Mouse (Mus musculus) spleen, postnatal 10 days (tissue): ENCODE measurements around the gene Vav1.
"Not testable (repeated sequence)": the region's sequence is repeated elsewhere in the genome, so short reads cannot be mapped to it uniquely, and the experiment has no call there.

Experiments used
- DNase-seq, 2 experiments: peaks; one replicate each; pipeline ENCODE4 v3.0.0; 2021 to 2022; ENCODE audit warnings: low spot score in 2 of 2

Gene Vav1

DNA sequence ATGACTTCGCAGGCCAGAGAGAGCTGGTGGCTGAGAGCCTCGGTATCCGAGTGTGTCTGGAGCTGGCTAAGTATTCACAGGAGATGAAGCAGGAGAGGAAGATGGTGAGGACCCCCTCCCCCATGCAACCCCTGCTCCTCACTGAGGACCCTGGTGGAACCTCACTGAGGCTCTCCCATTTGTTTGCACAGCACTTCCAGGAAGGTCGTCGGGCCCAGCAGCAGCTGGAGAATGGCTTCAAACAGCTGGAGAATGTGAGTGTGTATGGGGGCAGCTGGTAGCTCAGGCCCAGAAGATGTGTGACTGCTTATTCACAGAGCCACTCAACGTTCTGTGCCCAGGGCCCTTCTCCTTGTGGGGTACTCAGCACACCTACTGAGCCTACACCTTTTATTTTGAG, 25.6 kb upstream of the Vav1 start:
- DNase-seq: no peak

DNA sequence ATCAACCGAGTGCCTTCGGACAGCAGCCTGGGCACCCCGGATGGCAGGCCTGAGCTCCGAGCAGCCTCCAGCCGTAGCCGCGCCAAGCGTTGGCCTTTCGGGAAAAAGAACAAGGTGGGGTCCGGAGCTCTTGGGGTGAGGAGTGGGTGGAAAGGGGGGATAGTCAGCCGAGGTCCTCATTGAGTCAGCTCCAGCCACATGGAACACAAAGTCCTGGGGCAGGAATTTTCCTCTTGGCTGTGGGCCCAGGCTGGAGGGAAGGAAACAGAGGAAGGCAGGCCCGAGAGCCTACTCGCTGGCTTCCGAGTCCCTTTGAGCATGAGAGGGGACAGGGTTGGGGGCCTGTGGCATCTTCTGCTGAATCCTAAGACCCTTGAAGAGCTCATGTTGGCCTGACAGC, 23.5 kb upstream of the Vav1 start:
- no peak for DNase-seq

DNA sequence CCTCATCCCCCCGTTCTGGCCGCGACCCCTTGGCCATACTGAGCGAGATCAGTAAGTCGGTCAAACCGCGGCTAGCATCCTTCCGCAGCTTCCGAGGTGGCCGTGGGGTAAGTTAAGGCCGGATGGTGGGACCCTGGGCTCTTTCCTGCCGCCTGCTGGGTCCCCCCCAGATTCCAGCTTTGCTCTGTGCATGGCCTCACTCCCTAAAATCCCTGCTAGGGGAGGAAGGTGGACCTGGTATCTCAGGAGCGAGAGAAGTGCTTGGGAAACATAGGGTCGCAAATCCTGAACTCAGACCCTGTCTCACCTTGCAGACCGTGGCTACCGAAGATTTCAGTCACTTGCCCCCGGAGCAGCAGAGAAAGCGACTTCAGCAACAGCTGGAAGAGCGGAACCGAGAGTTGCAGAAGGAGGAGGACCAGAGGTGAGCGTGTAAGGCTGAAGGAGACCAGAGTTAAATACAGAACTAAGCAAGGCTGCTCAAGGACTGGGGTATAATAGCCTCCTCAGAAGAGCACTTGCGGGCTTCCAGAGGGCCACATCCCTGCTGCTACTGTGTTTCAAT, 21.9 kb upstream of the Vav1 start:
- no peak for DNase-seq

DNA sequence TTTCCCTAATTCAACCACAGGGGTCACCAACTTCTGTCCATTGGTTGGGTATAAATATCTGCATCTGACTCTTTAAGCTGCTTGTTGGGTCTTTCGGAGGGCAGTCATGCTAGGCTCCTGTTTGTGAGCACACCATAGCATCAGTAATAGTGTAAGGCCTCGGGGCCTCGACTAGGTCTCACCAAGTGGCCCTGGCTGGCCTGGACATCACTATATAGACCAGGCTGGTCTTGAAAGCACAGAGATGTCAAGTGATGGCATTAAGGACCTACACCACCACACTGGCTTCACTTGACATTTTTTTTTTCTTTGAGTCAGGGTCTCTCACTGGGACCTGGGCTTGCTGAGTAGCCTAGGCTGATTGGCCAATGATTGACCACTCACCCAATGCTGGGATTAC, 20.7 kb upstream of the Vav1 start:
- DNase-seq: no peak

DNA sequence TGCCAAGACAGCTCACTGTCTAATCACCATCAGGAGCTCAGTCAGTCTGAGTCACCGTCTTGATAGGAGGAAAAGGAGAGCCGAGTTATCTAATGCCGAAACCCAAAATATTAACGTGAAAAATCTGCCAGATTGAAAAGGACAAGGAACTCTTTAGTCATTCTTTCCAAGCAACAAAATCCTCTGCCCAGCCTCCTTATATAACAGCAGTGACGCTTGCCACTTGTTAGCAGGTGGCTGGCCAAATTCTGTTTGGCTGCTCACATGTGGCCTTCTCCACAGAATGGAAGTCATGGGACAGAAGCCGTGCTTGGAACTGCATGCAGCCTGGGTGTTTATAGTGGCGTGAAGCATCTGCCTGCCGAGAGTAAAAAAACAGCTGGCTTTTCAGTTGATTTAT, 19.2 kb upstream of the Vav1 start:
- no peak for DNase-seq

DNA sequence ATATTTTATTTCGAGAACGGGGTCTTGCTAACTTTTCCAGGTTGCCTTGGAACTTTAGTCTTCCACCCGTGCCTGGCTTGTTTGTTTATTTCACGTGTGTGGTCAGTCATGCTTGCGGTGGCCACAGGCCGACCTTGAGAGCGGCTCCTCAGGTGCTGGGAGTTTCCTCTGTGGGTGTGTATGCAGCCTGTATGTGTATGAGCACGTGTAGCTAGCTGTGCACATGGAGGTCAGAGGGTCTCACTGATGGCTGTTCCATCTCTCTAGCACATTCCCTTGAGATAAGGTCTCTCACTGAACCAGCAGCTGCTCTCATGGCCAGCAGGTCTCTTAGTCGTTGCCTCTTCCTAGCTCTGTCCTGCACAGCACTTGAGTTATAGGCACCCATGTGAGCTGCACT, 18.5 kb upstream of the Vav1 start:
- DNase-seq: no peak

DNA sequence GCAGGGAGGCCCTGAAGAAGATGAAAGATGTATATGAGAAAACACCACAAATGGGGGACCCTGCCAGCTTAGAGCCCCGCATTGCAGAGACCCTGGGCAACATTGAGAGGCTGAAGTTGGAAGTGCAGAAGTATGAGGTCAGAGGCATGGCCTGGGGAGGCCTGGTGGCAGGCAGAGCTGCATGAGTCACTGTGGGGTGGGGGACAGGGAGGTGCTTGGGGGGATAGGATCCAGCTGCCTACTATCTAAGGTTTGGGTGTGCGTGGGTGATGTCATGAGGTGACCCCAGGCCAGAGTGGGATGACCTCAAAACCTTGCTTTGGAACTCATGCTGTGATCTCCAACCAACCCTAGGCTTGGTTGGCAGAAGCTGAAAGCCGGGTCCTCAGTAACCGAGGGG, 17.6 kb upstream of the Vav1 start:
- no peak for DNase-seq

DNA sequence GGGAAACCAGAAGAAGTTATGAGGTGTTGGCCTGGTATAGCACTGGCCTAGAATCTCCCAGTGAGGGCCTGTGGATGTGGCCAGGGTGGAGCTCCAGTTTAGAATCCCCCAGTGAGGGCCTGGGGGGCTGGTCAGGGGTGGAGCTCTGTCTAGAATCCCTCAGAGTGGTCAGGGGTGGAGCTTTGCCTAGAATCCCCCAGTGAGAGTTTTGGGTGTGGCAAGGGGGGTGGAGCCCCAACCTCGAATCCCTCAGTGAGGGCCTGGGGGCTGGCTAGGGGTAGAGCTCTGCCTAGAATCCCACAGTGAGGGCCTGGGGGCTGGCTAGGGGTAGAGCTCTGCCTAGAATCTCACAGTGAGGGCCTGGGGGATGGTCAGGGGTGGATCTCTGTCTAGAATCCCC, 17.1 kb upstream of the Vav1 start:
- no peak for DNase-seq

DNA sequence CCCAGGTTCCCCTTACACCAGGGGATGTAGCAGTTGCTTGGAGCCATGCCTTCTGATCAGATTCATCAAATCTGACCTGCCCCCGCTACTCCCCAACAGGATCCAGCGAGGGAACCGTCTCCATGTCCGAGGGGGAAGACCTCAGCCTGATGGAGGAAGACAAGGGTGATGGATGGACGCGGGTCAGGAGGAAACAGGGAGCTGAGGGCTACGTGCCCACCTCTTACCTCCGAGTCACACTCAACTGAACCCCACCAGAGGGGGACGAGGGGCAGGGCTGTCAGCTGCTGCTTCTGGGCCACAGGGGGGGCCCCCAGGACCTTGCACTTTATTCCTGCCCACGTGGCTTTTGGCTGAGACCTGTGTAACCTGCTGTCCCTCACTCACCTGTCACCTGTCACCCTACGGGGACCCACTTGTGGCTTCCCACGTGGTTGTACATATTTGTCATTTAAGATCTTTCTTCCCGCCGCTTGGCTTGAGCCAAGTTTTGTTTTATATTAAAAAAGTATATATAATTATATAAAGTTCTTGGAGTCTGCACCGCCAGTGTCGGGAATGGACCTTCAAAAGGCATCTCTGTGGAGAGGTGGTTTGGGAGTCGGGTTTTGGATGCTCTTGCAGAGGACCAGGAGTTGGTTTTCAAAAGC, 15.9 kb upstream of the Vav1 start:
- DNase-seq: no peak

DNA sequence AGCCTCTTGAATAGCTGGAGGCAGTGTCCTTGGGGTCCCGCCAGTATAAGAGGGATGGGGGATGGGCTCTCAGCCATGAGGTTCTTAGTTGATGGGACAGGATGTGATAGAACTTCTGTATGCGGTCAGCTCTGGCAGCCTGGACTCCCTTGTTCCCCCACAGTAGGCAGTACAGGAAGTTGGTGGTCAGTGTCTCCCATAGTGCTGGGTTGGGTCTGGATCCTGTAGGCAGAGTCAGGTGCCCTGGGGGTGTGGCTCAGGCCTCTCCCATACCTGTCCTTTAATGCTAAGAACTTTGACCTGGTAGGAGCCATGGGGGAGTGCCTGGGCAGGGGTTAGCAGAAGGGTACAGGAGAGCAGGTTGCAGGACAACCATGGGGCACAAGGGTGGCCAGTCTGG, 14.7 kb upstream of the Vav1 start:
- no peak for DNase-seq

DNA sequence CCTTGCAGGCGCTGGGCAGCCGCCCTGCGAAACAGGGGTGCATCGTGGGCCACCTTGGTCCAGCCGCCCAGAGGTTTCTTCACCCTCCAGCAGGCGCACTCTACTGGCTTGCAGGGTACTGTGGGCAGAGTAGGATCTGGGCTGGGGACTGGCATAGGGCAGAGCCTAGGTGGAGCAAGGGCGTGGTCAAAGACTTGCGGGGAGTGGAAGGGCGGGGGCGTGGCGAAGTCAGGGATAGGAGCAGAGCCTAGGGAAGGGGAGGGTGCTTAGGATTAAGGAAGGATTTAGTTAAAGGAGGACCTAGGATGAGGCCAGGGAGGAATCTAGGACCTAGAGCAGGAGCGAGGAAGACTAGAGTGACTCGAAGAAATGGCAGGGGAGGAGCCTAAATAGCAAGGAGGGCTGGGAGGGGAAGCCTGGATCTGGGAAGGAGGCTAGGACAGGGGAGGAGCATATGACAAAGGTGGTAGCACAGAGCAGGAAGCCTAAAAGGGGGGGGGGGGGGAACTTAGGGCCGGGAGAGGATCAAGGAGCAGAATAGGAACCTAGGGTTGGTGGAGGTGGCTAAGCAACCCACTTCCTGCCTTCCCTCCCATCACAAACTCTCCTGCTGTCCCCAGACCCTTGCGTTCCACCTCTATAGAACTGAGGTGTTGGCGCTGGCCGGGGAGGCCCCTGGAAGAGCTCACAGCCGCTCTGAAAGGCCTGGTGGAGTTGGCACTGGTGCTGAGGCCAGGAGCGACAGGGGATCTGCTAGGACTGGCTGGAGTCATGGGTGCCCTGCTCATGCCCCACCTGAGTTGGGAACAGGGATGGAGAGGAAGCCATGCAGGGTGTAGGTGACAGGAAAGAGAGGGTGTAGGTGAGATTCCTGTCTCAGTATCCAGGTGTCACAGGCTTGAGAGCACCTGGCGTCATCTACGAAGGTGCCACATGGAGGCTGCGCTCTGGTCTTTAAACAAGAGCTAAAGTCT, 13.6 kb upstream of the Vav1 start:
- DNase-seq: peak; percentile 29 to 78

DNA sequence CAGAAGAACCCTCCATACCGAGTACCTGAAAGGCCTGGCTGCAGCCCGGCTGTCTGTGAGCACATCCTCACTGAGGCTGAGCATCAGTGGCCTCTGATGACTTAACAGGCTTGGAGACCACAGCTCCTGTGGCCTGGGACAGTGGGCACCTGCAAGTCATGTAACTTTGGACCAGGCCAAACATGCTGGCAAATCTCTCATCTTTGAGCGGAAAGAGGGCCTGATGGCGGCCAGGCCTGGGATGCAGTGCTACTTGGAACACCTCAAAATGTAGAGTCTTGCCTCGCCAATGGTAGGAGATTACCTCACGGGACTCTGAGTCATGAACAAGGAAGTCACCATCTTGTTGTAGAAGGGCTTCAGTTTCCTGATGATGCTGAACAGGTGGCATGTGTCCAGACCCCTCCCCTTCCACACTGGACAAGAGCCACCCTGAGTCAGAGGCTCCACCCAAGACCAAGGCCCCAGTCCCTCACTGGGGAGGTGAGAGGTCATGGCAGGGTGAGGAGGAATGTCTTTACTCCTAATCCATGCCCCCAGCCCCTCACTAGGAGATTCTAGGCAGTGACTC, 11.3 kb upstream of the Vav1 start:
- no peak for DNase-seq

DNA sequence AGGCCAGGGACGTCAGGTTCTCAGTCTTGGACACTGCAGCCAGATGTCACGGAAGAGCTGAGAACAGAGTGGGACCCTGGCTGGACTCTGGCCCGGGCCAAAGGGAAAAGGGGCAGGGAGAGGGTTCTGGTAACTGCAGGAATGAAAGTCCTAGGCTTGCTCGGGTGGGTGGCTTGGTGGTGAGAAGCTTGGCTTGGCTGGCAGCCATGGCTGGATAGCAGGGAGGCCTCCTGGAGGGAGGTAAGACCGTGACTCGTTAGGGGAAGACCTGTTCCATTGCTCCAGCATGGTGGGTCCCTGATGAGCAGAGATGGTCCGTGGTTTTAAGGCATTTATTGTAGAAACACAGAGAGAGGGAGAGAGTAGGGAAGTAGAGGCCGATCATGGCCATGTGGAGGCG, 7.6 kb upstream of the Vav1 start:
- DNase-seq: no peak

DNA sequence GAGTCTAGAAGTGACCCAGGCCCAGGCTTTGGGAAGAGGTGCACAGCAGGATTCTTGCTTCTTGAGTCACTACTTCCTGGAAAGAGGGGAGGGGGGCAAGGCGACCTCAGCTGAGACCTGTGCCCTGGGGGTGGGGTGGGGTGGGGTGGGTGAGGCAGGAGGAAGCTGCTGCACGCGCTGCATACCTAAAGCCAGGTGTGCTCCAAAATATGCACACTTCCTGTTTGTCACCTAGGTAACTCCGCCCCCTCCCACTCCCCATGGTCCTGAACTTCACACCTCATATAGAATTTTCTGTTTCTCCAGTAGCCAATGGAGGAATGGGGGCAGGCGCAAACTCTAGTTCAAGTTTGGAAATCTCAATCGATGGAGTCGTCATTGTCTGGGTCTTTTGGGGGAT, 5.1 kb upstream of the Vav1 start:
- DNase-seq: no peak

DNA sequence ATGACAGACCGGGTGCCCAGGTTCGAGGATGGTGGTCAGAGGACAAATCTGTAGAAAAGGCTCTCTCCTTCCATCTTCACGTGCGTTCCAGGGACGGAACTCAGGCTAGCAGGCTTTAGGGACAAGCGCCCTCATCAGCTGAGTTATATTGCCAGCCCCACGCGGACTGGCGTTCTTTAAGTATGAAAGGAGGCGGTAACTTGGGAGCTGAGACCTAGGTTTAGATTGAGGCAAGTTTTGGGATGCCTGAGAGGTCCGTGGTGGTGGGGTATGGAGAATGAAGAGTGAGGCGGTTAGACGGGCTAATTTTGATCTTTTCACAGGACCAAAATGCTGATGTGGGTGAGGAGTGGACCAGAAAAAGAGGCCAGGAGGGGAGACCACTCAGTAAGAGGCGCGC, 4.2 kb upstream of the Vav1 start:
- no peak for DNase-seq

DNA sequence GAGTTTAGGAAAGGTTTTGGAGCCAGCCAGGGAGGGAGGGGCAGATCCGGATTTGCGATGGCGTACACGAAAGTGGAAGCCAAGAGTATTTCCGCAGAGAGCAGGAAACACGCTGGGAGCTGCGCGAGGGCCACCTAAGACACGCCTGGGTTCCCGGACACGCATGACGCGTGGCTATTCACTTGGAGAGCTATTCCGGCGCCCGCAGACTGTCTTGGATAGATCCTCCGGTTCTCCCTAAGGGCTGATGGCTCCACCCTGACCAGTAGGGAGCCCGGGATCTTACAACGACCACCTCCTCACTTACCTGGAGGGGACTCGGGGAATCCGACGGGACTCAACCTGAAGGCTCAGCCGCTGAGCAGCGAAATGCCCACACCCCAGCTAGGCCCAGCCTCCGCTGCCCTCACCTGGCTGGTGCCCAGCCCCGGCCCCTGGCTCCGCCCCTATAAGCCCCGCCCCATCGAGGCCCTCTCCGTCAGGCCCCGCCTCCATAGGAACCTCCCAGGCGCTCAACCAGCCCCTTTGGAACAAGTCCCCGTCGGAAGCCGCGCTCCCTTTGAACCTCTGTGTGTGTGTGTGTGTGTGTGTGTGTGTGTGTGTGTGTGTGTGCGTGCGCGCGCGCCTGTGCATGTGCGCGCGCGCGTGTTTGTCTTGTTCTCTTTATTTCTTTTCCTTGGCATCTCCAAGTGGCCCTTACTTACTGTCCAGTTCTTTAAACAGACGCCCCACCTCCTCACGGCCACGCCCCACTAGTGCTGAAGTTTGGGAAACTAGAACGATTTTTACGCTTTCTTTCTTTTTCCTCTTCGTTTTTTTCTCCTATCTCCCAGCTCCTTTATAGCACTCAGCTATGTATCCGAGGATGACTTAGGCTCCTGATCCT, 3.5 kb upstream of the Vav1 start:
- peak; percentile 63 to 87 for DNase-seq

DNA sequence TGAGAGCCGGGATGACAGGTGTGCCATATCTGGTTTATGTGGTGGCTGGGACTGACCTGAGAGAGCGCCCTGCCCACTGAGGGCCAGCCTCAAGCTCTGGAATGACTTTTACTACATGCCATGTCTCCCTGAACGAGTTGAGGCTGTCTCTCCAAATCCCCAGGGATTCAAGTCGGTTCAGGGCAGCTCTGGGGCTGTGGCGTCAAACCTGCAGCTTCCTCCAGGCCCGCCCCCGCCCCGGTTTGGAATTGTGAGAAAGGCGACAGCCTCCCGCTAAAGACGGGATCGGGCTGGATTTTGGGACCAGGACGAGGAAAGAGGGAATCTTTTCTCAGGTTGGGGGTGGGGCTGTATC, 2.9 kb upstream of the Vav1 start:
- no peak for DNase-seq

DNA sequence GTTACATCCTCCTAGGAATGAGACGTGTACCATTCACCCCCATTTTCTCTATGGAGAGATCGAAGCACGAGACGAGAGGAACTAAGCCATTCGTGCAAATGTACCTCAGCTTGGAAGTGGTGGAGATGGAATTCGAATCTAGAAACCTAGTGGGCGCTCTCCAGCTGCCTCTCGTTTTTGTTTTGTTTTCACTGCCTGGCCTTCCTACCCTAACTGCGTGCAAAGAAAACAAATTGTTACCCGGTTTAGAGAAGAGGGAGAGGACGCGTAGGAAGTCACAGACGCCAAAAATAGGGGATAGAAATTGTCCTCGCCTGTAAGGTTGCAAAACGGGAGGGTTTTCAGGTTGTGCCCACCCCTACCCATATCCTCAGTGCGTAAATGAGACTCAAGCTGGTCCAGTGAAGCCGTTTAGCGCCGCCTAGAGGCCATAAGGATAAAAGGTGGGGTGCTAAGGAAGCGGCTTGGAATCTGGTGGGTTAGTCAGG, 2.2 kb upstream of the Vav1 start:
- DNase-seq: peak; percentile 63 to 81

DNA sequence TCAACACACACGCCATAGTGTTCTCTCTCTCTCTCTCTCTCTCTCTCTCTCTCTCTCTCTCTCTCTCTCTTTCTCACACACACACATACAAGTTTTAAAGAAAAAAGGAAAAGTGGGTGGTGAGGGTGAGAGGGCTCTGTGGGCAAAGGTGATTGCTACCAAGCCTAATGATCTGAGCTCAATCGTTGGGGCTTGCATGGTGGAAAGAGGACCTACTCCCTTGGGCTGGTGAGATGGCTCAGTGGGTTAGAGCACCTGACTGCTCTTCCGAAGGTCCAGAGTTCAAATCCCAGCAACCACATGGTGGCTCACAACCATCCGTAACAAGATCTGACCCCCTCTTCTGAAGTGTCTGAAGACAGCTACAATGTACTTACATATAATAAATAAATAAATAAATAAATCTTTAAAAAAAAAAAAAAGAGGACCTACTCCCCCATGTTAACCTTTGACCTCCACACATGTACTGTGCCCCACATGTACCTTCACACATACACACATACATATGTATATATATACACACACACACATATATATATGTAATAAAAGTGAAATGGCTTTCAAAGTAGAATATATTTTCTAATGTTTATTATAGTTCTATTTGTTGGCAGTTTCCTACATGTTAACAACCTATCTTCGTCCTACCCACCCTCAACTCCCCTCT, 1.2 kb upstream of the Vav1 start:
- not testable (repeated sequence) for DNase-seq

DNA sequence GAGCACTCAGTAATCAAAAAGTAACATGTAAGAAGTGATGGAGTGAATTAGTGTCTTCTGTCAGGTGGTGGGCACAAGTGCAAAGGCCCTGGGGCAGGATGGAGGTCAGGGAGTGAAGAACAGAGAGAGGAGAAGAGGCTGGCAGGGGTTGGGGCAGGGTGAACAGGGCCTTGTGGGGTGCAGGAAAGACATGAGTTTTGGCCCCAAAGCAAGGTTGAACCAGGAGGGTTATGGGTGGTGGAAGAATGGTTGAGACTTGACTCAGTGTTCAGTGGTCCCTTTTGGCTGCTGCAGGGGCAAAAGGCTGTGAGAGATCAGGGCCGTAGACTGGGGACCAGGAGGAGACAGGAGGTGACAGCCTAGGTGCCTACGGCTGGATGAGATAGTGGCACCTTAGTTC, 363 bp upstream of the Vav1 start:
- DNase-seq: no peak
